Mouse (Mus musculus) adrenal gland, adult 2 months (tissue): ENCODE results near the gene Mfsd4b5. TPM values are rescaled to one million over a fixed set of nuclear protein-coding genes. Genes with fewer than 3 reads are reported as not detected.
"Not testable (repeated sequence)": the region's sequence is repeated elsewhere in the genome, so short reads cannot be mapped to it uniquely, and the experiment has no call there.

Experiments
- DNase-seq: peaks from one replicate; pipeline ENCODE4 v3.0.0; 2021
- polyA plus RNA-seq: library from polyadenylated mRNA; depleted of rRNA; stranded (reverse); fragments of >200 nt; gene quantifications from 2 replicates; pipeline ENCODE4 v1.2.3, GENCODE M21; 2012; rRNA removed
- total RNA-seq, 2 experiments: library from RNA; stranded (reverse); gene quantifications; 2 replicates each; pipeline ENCODE4 v1.2.3; 2021

Mfsd4b5 gene
- total and polyA plus RNA-seq, 3 experiments, result 0.43 to 1.2 (median 1.0) TPM

- DNase-seq, result no peak
Observed at GRCm38 (mm10) chr10:39967512-39967911, 18.9 kb downstream of the Mfsd4b5 start.

DNA sequence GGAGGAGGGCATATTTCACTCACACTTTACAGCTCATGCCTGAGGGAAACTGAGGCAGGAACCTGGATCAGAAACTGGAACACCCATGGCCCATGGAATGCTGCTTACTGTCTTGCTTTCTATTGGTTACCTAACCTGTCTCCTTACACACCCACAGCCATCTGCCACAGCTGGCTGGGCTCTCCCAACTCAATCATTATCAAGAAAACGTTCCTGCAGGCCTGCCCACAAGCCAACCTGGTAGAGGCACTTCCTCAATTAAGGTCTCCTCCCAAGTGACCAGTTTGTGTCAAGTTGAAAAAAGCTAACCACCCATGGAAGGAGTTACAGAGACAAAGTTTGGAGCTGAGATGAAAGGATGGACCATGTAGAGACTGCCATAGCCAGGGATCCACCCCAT is 24.5 kb downstream of the Mfsd4b5 start:
- no peak for DNase-seq

DNA sequence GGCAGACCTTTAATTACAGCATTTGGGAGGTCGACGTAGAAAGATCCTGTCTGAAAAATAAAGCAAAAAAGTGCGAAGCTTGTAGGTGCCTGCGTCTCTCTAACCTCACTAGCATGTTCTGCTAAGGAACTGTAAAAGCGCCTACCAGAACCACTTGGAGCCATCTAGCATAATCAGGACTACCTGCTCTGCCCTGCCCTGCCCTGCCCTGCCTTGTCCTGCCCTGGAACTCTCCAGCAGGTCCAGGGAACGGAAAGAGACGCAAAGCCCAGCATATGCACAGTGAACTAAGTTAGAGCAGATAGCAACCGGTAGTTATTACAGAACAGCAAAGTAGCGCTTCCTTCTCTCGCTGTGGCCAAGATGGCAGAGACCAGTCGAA is 26.0 kb downstream of the Mfsd4b5 start:
- DNase-seq, result no peak

GRCm38 (mm10) chr10:39959761-39960440 is 26.5 kb downstream of the Mfsd4b5 start, which contains the start of gene Mfsd4b3:
Gene Mfsd4b3, minus strand, starts transcription at chr10:39960153.
- peak; percentile 97 for DNase-seq

- DNase-seq, result no peak
Observed at GRCm38 (mm10) chr10:39958266-39958665, 28.2 kb downstream of the Mfsd4b5 start.

DNA sequence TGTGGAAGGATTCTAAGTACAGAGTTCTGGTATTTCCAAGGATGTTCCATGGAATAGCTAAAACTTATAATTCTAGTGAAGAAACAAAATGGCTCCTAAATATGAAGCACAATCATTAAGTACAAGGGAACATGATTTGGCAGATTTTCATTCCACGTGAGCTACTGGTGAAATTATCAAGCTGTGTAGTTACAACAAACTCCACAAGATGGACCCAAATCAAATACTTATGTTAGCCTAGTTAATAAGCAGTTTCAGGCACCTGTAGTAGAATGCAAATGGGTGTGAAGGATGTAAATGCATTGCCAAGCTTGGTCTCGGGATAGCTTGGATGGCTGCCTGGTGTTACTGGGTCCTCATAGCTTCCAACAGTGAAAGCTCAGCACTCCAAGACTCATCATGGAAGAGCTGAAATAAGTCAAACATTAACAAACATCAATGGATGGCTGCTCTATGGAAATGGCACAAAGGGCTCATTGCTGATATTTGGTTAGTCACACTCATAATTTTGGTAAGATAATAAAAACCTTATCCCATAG is 30.0 kb downstream of the Mfsd4b5 start:
- DNase-seq, result no peak

DNA sequence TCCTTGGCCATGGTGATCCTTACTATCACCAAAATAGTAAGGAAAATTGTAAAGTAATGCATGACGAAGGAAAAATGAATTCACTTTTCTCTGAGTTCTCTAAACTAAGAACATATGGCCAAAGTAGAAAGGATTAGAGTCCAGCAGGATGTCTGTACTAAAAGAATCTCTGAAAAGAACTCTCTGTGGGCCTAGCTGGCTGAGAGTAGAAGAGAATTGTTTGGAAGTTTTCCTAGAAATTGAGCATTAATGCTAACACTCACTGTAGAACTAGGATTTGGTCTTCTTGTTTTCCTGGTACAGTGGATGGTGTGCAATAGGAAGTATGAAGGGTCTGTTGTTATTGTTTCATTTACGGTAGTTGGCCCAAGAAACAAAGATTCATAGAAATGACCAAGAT is 31.3 kb downstream of the Mfsd4b5 start:
- no peak for DNase-seq

DNA sequence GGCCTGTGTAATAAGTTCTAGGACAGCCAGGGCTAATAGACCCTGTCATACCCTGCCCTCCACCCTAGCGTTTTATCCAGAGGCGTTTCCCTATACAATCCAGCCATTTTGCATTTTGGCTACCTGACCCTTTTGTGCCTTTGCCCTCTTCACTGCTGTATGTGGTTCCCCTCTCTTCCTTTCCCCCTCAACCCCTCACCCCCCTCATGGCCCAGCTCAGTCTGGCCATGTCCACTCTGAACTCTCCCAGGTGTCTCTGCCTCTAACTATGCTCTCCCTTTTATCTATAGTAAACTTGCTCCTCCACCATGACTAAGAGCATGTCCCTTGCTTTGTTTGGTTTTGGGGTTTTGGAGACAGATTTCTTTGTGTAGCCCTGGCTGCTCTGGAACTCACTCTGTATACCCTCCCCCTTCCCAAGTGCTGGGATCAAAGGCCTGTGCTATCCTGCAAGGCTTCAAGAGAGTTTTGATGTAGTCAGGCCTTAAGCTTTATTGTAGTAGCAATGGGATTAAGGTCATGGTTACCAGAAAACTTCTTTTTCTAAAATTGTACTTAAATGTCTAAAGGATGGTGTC is 37.0 kb downstream of the Mfsd4b5 start:
- no peak for DNase-seq

DNA sequence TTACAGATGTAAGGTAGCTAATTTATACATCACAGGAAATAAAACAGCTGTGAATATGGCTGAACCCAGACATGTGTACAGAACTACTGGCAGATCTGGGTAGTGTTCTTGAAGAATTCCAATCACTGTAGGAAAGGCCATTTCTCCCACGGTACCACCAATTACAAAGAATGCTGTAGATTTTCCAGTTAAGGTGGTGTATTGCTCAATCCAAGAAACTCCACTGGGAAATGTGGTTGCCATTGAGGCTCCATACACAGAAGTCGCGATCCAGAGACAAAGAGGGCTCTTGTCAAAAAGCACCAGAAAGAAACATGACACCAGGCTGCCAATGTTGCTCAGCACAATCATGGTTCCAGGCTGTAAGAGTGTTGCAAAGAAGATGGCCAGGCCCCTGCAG is 39.3 kb downstream of the Mfsd4b5 start:
- DNase-seq, result not testable (repeated sequence)

- no peak for DNase-seq
Observed at GRCm38 (mm10) chr10:39936553-39936952, 49.9 kb downstream of the Mfsd4b5 start.

DNA sequence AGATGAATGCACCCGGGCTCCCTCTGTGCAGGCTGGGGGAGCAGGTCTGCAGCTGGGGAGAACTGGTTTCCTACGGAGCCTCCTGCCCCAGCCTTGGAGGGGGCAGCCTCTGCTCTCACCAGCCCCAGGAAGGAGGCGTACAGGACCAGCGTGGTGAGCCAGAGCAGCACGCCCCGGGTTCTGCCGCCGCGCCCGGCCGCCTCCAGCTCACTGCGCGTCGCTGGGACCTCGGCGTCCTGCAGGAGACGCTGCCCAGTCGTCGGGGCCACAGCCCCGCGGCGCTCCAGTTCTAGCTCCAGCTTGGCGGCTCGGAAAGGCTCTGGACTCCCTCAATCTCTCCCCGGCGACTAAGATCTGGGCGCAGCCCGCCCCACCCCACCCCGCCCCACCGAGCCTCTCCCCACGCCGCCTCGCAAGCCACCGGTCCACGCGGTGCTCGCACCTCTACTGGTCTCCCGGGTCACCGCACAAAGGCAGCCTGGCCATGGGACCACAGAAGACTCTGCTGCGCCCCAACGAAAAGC is 59.8 kb downstream of the Mfsd4b5 start, which contains the start of gene Mfsd4b2:
Mfsd4b2 (minus strand) TSS at position 308 of the 524 bp plus-strand sequence.
- peak; percentile 37 for DNase-seq

DNA sequence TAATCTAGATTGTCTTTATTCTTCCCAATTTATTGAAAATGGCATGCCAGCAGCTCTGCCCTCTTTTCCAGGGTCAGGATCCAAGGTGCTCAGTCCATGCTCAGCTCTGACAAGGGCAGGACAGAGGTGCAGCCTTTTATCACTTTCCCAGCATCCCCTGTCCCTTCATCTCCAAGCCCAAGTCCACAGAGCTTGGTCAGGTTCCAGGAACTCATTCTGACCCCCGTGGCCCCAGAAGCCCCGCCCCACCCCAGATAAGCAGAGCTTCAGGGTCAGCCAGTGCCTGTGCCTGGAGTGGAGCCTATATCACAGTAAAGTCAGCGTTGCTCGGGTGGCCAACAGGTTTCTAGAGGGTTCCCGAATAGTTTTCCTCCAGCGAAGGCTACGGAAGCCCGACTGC is 61.9 kb downstream of the Mfsd4b5 start:
- not testable (repeated sequence) for DNase-seq

DNA sequence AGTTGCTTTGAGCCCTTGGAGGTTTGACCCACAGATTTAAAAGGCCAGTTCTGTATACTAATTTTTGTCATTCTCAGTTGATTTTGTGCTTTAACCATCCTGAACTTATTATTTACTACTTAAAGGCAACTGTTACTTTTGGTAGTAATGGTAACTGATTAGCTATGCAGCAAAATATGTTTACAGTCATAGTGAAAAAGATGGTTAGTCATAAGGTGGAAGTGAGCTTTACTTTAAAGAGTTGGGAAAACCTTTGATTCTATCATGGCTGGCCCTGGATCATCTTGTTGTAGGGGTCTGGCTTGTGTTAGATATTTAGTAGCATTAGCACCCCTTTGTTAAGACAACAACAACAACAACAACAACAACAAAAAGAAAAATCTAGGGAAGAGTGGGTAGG is 73.8 kb downstream of the Mfsd4b5 start:
- DNase-seq, result no peak

DNA sequence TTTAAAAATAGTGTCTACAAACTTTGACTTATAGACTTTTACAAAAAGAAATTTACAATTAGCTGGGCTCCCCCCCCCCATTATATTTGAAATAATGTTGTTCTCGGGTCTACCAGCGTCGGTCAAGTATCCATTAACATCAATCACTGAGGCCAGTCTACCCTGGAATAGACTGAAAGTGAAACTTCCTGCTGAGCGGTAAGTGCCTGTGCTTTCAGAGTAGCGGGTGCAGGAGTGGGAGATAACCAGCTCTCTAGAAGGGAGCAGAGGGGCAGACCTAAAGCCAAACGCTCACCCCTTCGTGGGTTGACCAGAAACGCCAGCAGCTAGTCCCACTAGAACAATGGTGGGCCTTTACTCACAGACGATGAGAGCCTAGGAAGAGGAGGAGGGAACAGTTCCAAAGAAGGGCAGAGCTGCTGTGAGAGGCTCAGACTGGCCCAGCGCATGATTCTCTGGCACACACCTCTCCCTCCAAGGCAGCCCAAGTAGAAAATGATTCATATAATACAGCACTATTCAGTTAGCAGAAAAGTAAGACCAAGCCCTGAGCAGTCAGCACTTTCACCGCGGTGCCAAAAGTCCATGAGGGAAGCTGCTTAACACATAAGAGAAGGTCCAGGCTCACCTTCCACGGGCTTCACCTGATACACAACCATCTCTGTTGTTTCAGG is 77.5 kb downstream of the Mfsd4b5 start:
- no peak for DNase-seq

Other genes with a start within 250 kb of the Mfsd4b5 start
- gene Mfsd4b4, start 87.4 kb downstream of the Mfsd4b5 start, total RNA-seq, result 10 to 100 TPM in 1 of 2 experiments, 1 to 10 TPM in 1; 5.0 to 11.5 TPM
- 2.6 and 2.8 TPM in 2 replicates for gene Mfsd4b4, start 87.4 kb downstream of the Mfsd4b5 start, polyA plus RNA-seq
- gene Mfsd4b2, start 59.7 kb downstream of the Mfsd4b5 start, total RNA-seq, result under 1 TPM; 0.32 to 0.41 TPM
- 0.03 TPM in 1 of 2 replicates, not detected in the other for gene Mfsd4b2, start 59.7 kb downstream of the Mfsd4b5 start, polyA plus RNA-seq
- gene Mfsd4b3, start 26.5 kb downstream of the Mfsd4b5 start, total RNA-seq, result 1 to 10 TPM; 3.9 to 9.7 TPM
- 2.0 and 2.9 TPM in 2 replicates for gene Mfsd4b3, start 26.5 kb downstream of the Mfsd4b5 start, polyA plus RNA-seq
- 1 to 10 TPM; 3.0 to 3.1 TPM for gene Mfsd4b1, start 38.6 kb upstream of the Mfsd4b5 start, total RNA-seq
- 0.62 and 1.5 TPM in 2 replicates for gene Mfsd4b1, start 38.6 kb upstream of the Mfsd4b5 start, polyA plus RNA-seq
- 10 to 100 TPM; 21.1 to 24.2 TPM for gene Slc16a10, start 155.6 kb upstream of the Mfsd4b5 start, total RNA-seq
- 6.8 and 11.5 TPM in 2 replicates for gene Slc16a10, start 155.6 kb upstream of the Mfsd4b5 start, polyA plus RNA-seq